1 mouse cellular context compared by ENCODE assay signal in the genomic region with DNA sequence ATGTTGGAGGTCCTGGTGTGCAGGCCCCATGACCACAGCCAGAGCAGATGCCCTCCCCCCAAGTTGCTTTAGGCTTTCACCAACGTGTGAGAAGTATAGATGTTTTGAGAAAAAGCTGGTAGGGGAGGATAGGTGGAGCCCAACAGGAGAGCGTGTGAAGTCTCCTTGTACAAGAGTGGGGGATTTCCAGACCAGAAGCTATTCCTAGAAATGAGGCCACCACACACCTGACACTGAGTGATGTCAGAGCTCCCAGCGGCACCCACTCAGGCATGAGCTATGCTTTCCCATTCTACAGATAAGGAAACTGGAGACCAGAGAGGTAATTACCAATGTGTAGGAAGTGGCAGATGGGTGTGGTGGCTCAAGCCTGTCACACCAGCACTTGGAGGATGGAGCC.
A peak's percentile ranks its signal among the peaks of the same experiment; 100 is the strongest.
TF ChIP-seq lines count a peak whose summit lies in the region.

No protein-coding gene starts in this region.

TF ChIP-seq in MEL, 35 proteins besides CTCF, POLR2A, EP300 and RAD21 (continued from another document):
- TF ChIP-seq KAT2A (conservative IDR thresholded peaks at IDR 0.05; ENCODE audit: low read depth, low read length), result no peak
- TF ChIP-seq ZMIZ1 (IDR thresholded peaks at IDR 0.05; ENCODE audit: low read depth, low read length), result no peak
- TF ChIP-seq TAL1 (IDR thresholded peaks at IDR 0.05; ENCODE audit: low read length), result no peak
- no peak for TF ChIP-seq ZKSCAN1 (IDR thresholded peaks at IDR 0.05; ENCODE audit: low read depth, low read length)
- no peak for TF ChIP-seq NRF1 (IDR thresholded peaks at IDR 0.05; ENCODE audit: insufficient read depth, low read depth, low read length, poor library complexity, severe bottlenecking)
- 0 out of 2 replicates have a peak, but pooled peaks have one; percentile 26 for TF ChIP-seq TBP (IDR thresholded peaks at IDR 0.05; ENCODE audit: low read depth, low read length)
- TF ChIP-seq MXI1 (IDR thresholded peaks at IDR 0.05; ENCODE audit: low read depth, low read length), result peak; percentile 26; the same call in 1 of the 2 replicates
- no peak for TF ChIP-seq NELFE (IDR thresholded peaks at IDR 0.05; ENCODE audit: low read depth, low read length)
- no peak for TF ChIP-seq CHD1 (IDR thresholded peaks at IDR 0.05; ENCODE audit: low read depth, low read length)
